Mouse (Mus musculus) erythroblast, embryonic 14.5 days (primary cell): Measurements from ENCODE around the gene Pomgnt2.

Experiments
- GATA1 ChIP-seq: IDR thresholded peaks from 2 replicates; pipeline ENCODE4 v1.6.1; 2012; ENCODE audit warnings: low read length, inconsistent platforms, mixed read lengths
- TAL1 ChIP-seq: IDR thresholded peaks from 3 replicates; pipeline ENCODE4 v1.6.1; 2012; ENCODE audit warnings: low read length, inconsistent platforms, mixed read lengths

DNA sequence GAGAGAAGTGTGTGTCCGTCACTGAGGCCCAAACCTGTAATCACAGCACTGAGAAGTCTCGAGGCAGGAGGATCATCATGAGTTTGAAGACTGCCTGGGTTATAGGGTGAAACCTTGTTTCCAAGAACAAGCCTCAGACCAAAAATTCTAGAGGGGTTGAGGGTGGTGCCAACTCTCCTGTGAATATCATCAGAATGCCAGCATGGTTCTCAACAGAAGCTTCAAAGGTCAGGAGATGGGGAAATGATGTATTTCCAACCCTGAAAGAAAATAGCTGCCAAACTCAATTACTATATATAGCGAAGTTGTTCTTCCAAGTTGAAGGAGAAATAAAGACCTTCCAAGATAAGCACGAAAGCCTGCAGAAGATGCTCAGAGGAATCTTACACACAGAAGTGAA, 42.9 kb upstream of the Pomgnt2 start:
- TF ChIP-seq TAL1 (no peak), GATA1 (no peak)
